Mouse (Mus musculus) forebrain, embryonic 11.5 days (tissue): ENCODE results near the gene Mcm3. TPM values are rescaled to one million over a fixed set of nuclear protein-coding genes. Genes with fewer than 3 reads are reported as not detected.

Source experiments
- ATAC-seq: fragments of 200-750 bp; cut with Nextera tagmentation; replicated peaks from 2 replicates; pipeline ENCODE4 v1.8.0; 2017; ENCODE audit warnings: moderate TSS enrichment; ENCODE audit not compliant: low FRiP score
- DNase-seq: peaks from one replicate; pipeline ENCODE4 v3.0.0-alpha.2; 2017; ENCODE audit warnings: low spot score
- H3K27ac ChIP-seq: fragments of 300-500 bp; sonication (generic); 2 replicates; pipeline ENCODE4 v1.5.1; 2014; ENCODE audit warnings: low read depth, low read length
- H3K27me3 ChIP-seq: fragments of 300-500 bp; sonication (generic); 2 replicates; pipeline ENCODE4 v1.6.1; 2014; ENCODE audit warnings: mild to moderate bottlenecking, low read length, mixed read lengths; ENCODE audit not compliant: control insufficient read depth, insufficient read depth
- H3K36me3 ChIP-seq: fragments of 300-500 bp; sonication (generic); 2 replicates; pipeline ENCODE4 v1.6.1; 2014; ENCODE audit warnings: mild to moderate bottlenecking, low read length, moderate library complexity, mixed read lengths; ENCODE audit not compliant: control insufficient read depth, insufficient read depth
- H3K4me1 ChIP-seq: fragments of 300-500 bp; sonication (generic); replicated peaks from 2 replicates; pipeline ENCODE4 v1.6.1; 2014; ENCODE audit warnings: low read length, mixed read lengths; ENCODE audit not compliant: control insufficient read depth, insufficient read depth
- H3K4me2 ChIP-seq: fragments of 300-500 bp; sonication (generic); 2 replicates; pipeline ENCODE4 v1.6.1; 2014; ENCODE audit warnings: low read depth, mild to moderate bottlenecking, low read length, moderate library complexity, mixed read lengths; ENCODE audit not compliant: severe bottlenecking
- H3K4me3 ChIP-seq: fragments of 300-500 bp; sonication (generic); 2 replicates; pipeline ENCODE4 v1.5.1; 2014; ENCODE audit warnings: low read depth, low read length
- H3K9ac ChIP-seq: fragments of 300-500 bp; sonication (generic); 2 replicates; pipeline ENCODE4 v1.6.1; 2014; ENCODE audit warnings: low read length
- H3K9me3 ChIP-seq: fragments of 300-500 bp; sonication (generic); 2 replicates; pipeline ENCODE4 v1.6.1; 2016; ENCODE audit warnings: low read length, mixed read lengths; ENCODE audit not compliant: control insufficient read depth
- WGBS: fragments of 180-500 bp; shearing (Covaris S2); extraction: QIAGEN DNeasy Blood & Tissue Kit; methylation state at CpG from one replicate; pipeline ENCODE4 v1.1.7; 2014; 5-methylcytosine and 5-hydroxymethylcytosine counted together
- polyA plus RNA-seq: library from polyadenylated mRNA; unstranded; fragments of >200 nt; fragmentation: Nextera tagmentation; extraction: Ambion mirVana; gene quantifications from 2 replicates; pipeline ENCODE4 v1.2.1, GENCODE M21; 2014

Gene Mcm3
- polyA plus RNA-seq, 1 experiment from 2014 or later, result 234 TPM

- ATAC-seq, result no peak
- 89% methylated on average over 10 of the region's 10 CpGs for WGBS
- no peak for DNase-seq
These were observed 60.3 kb downstream of the Mcm3 start for GRCm38 (mm10) chr1:20759799-20760198.

GRCm38 (mm10) chr1:20757586-20757985 lies 62.5 kb downstream of the Mcm3 start:
- 86% methylated on average over 3 of the region's 3 CpGs for WGBS
- Histone ChIP-seq H3K4me3 (no peak overlapping the region), H3K9me3 (no peaks in the 10 kb centered on the region), H3K4me1 (no peaks in the 10 kb centered on the region), H3K27me3 (no peaks in the 10 kb centered on the region), H3K36me3 (no peaks in the 10 kb centered on the region), H3K9ac (no peak overlapping the region), H3K4me2 (no peak overlapping the region), H3K27ac (no peak overlapping the region)
- no peak for ATAC-seq
- no peak for DNase-seq

More at GRCm38 (mm10) chr1:20759799-20760198, 60.3 kb downstream of the Mcm3 start:
- H3K27ac ChIP-seq, result no peak overlapping the region
- H3K27me3 ChIP-seq, result no peaks in the 10 kb centered on the region
- H3K36me3 ChIP-seq, result no peaks in the 10 kb centered on the region
- no peaks in the 10 kb centered on the region for H3K9me3 ChIP-seq
- H3K4me2 ChIP-seq, result no peak overlapping the region
- H3K4me3 ChIP-seq, result no peak overlapping the region
- H3K9ac ChIP-seq, result no peak overlapping the region
- no peaks in the 10 kb centered on the region for H3K4me1 ChIP-seq

- 87% methylated on average over 10 of the region's 10 CpGs for WGBS
- no peaks in the 10 kb centered on the region for H3K27me3 ChIP-seq
- H3K4me3 ChIP-seq, result no peak overlapping the region
These were observed 65.7 kb downstream of the Mcm3 start for GRCm38 (mm10) chr1:20754439-20754838.

More at GRCm38 (mm10) chr1:20754439-20754838, 65.7 kb downstream of the Mcm3 start:
- ATAC-seq, result no peak
- no peak overlapping the region for H3K4me2 ChIP-seq
- H3K36me3 ChIP-seq, result no peaks in the 10 kb centered on the region
- no peak overlapping the region for H3K27ac ChIP-seq
- H3K9me3 ChIP-seq, result no peaks in the 10 kb centered on the region
- no peak for DNase-seq
- no peak overlapping the region for H3K9ac ChIP-seq
- H3K4me1 ChIP-seq, result no peaks in the 10 kb centered on the region

Other genes starting within 250 kb of the Mcm3 start
- not detected in 2 replicates for gene Pkhd1, start 202.2 kb downstream of the Mcm3 start, polyA plus RNA-seq
- not detected in 2 replicates for gene Il17a, start 89.4 kb downstream of the Mcm3 start, polyA plus RNA-seq
- gene Il17f, start 29.7 kb downstream of the Mcm3 start, polyA plus RNA-seq, result 0.43 and 0.51 TPM in 2 replicates
- 7.3 and 9.3 TPM in 2 replicates for gene Paqr8, start 70.3 kb upstream of the Mcm3 start, polyA plus RNA-seq
- gene Efhc1, start 131.3 kb upstream of the Mcm3 start, polyA plus RNA-seq, result 2.1 and 2.9 TPM in 2 replicates